Mouse (Mus musculus) lung, embryonic 14.5 days (tissue): ENCODE data around the gene Rgl1. TPM values are rescaled to one million over a fixed set of nuclear protein-coding genes. Genes with fewer than 3 reads are reported as not detected.
A peak's percentile ranks its signal among the peaks of the same experiment; 100 is the strongest.

Experiments used
- ATAC-seq: fragments of 200-750 bp; cut with Nextera tagmentation; 2 replicates; pipeline ENCODE4 v1.8.0; 2017; ENCODE audit warnings: mild to moderate bottlenecking, moderate TSS enrichment, moderate library complexity; ENCODE audit not compliant: insufficient read depth
- DNase-seq: peaks from one replicate; pipeline ENCODE4 v3.0.0-alpha.2; 2015
- H3K27ac ChIP-seq: fragments of 300-500 bp; sonication (generic); 2 replicates; pipeline ENCODE4 v1.5.1; 2014; ENCODE audit warnings: low read depth, mild to moderate bottlenecking, moderate library complexity
- H3K27me3 ChIP-seq: fragments of 300-500 bp; sonication (generic); 2 replicates; pipeline ENCODE4 v1.6.1; 2014; ENCODE audit warnings: low read length, control low read depth; ENCODE audit not compliant: insufficient read depth
- H3K36me3 ChIP-seq: fragments of 300-500 bp; sonication (generic); 2 replicates; pipeline ENCODE4 v1.6.1; 2014; ENCODE audit warnings: control low read depth; ENCODE audit not compliant: insufficient read depth
- H3K4me1 ChIP-seq: fragments of 300-500 bp; sonication (generic); 2 replicates; pipeline ENCODE4 v1.6.1; 2014; ENCODE audit warnings: antibody characterized with exemption, control low read depth; ENCODE audit not compliant: insufficient read depth
- H3K4me2 ChIP-seq: fragments of 300-500 bp; sonication (generic); 2 replicates; pipeline ENCODE4 v1.6.1; 2014; ENCODE audit warnings: mild to moderate bottlenecking
- H3K4me3 ChIP-seq: fragments of 300-500 bp; sonication (generic); 2 replicates; pipeline ENCODE4 v1.5.1; 2014; ENCODE audit warnings: low read depth, low read length
- H3K9ac ChIP-seq: fragments of 300-500 bp; sonication (generic); 2 replicates; pipeline ENCODE4 v1.6.1; 2014
- H3K9me3 ChIP-seq: fragments of 300-500 bp; sonication (generic); 2 replicates; pipeline ENCODE4 v1.6.1; 2016; ENCODE audit warnings: low read depth, low read length, control low read depth
- CTCF ChIP-seq: IDR thresholded peaks from 2 replicates; pipeline ENCODE4 v1.5.1; 2016; ENCODE audit warnings: antibody characterized with exemption, low read depth
- WGBS: fragments of 180-500 bp; shearing (Covaris S2); extraction: QIAGEN DNeasy Blood & Tissue Kit; methylation state at CpG from one replicate; pipeline ENCODE4 v1.1.7; 2014; 5-methylcytosine and 5-hydroxymethylcytosine counted together
- polyA plus RNA-seq: library from polyadenylated mRNA; unstranded; fragments of >200 nt; fragmentation: Nextera tagmentation; extraction: Ambion mirVana; gene quantifications from 2 replicates; pipeline ENCODE4 v1.2.1, GENCODE M21; 2014

Rgl1 gene
- polyA plus RNA-seq, 1 experiment from 2014 or later = 46.7 TPM

- no peaks in the 10 kb centered on the region for H3K27me3 ChIP-seq
- no peak for ATAC-seq
Measured at GRCm38 (mm10) chr1:152490842-152491241, 275.3 kb downstream of the Rgl1 start.

GRCm38 (mm10) chr1:152476126-152476525 is 290.0 kb downstream of the Rgl1 start:
- ATAC-seq (no peak), DNase-seq (no peak)
- H3K4me3 ChIP-seq = no peak overlapping the region
- no peaks in the 10 kb centered on the region for H3K4me1 ChIP-seq
- H3K36me3 ChIP-seq = no peaks in the 10 kb centered on the region
- H3K9me3 ChIP-seq = no peaks in the 10 kb centered on the region
- H3K27ac ChIP-seq = no peak overlapping the region
- 74% methylated on average over 4 of the region's 4 CpGs for WGBS
- H3K9ac ChIP-seq = no peak overlapping the region
- no peak for TF ChIP-seq CTCF
- H3K27me3 ChIP-seq = no peaks in the 10 kb centered on the region
- H3K4me2 ChIP-seq = no peak overlapping the region

More at GRCm38 (mm10) chr1:152490842-152491241, 275.3 kb downstream of the Rgl1 start:
- Histone ChIP-seq H3K36me3 (no peaks in the 10 kb centered on the region), H3K9me3 (no peaks in the 10 kb centered on the region), H3K4me1 (no peaks in the 10 kb centered on the region), H3K4me3 (no peak overlapping the region), H3K9ac (no peak overlapping the region), H3K4me2 (no peak overlapping the region), H3K27ac (no peak overlapping the region)
- DNase-seq = no peak
- 81% methylated on average over 1 of the region's 1 CpGs for whole genome bisulfite sequencing
- no peak for TF ChIP-seq CTCF

GRCm38 (mm10) chr1:152468443-152468842 is 297.7 kb downstream of the Rgl1 start:
- Histone ChIP-seq H3K4me2 (no peak overlapping the region), H3K9me3 (no peaks in the 10 kb centered on the region), H3K4me1 (peaks cover 3% of the 10 kb centered on the region; the same call in 1 of the 2 replicates), H3K27me3 (no peaks in the 10 kb centered on the region), H3K9ac (no peak overlapping the region), H3K36me3 (no peaks in the 10 kb centered on the region), H3K27ac (no peak overlapping the region; the same call in 1 of the 2 replicates), H3K4me3 (no peak overlapping the region)
- 60% methylated on average over 9 of the region's 9 CpGs for WGBS
- no peak for ATAC-seq
- TF ChIP-seq CTCF = no peak
- DNase-seq = peak; percentile 57

Other genes starting within 250 kb of the Rgl1 start
- gene Apobec4, start 15.8 kb downstream of the Rgl1 start, polyA plus RNA-seq = 0.16 TPM in 1 of 2 replicates, not detected in the other
- gene Arpc5, start 191 bp upstream of the Rgl1 start, polyA plus RNA-seq = 253 and 271 TPM in 2 replicates
- gene Ncf2, start 33.8 kb upstream of the Rgl1 start, polyA plus RNA-seq = 4.7 and 5.4 TPM in 2 replicates
- gene Smg7, start 136.3 kb upstream of the Rgl1 start, polyA plus RNA-seq = 40.9 and 44.1 TPM in 2 replicates
- gene Nmnat2, start 188.6 kb upstream of the Rgl1 start, polyA plus RNA-seq = 3.6 and 4.1 TPM in 2 replicates